Mouse (Mus musculus) embryonic fibroblast, embryonic 13.5 days (primary cell): ENCODE measurements around the gene Serpine1.

Experiments
- CTCF ChIP-seq: IDR thresholded peaks from 2 replicates; pipeline ENCODE4 v1.5.1; 2011; ENCODE audit warnings: mild to moderate bottlenecking, control low read depth, low read length, moderate library complexity, borderline replicate concordance; ENCODE audit not compliant: insufficient read depth
- POLR2A ChIP-seq: IDR thresholded peaks from 2 replicates; pipeline ENCODE4 v1.6.1; 2011; ENCODE audit warnings: low read depth, mild to moderate bottlenecking, control low read depth, low read length, moderate library complexity

GRCm38 (mm10) chr5:137043997-137044396 is 28.1 kb downstream of the Serpine1 start:
- TF ChIP-seq POLR2A: no peak
- TF ChIP-seq CTCF: no peak
